Mouse (Mus musculus): ENCODE results near the gene Pou2f2.

Gene Pou2f2

DNA sequence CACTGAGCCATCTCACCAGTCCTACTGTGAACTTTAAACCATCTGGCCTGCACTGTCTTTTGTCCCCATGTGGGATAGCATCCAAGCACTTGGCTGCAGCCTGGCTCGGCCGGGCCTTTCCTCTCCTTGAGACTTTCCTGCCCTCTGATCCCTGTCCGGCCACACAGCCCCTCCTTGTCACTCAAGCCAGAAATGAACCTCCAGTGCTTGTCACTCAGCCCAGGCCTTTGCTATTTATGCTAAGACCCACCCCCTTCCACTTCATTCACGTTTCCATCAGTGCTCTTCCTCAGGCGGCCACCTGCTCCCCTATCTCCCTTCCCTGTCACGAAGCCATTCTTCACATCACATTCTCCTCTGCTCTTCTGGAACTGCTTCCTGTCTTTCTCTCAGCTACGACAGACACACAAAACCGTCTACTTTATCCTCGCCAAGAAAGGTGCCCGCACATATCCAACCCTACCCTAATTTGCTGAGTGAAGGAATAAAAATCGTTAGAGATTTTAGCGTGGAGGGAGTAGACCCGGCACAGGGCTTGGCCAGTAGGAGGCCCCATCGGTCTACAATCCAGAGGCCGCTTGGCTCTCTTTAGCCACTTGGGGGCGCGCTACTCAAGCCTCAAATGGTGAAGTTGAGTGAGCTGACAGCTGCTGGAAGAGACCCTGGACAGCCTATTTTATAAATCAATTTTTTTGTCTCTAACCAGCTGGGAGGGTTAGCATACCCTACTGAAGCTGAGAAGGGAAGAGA, 73.9 kb downstream of the Pou2f2 start:
- peak; percentile 93 for DNase-seq (ENCODE audit: low read depth, low spot score)

DNA sequence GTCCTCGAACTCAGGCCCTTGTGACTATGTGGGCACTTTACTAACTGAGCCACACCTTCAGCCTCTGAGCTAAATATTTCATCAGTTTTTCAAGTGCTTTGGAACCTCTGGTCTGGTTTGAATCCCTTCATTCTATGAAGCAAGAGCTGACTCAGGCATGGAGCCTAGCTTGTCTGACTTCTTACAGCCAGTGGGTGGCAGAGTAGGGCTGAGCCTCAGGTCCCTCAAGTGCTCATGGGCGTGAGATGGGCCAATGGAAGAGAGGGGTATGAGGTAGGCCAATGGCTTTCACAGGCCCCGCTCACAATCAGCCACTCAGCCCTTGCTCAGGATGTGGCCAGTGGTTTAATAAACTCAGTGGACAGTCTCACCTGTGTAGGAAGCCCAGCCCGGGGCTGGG, 79.9 kb downstream of the Pou2f2 start:
- no peak for DNase-seq (ENCODE audit: low read depth, low spot score)

DNA sequence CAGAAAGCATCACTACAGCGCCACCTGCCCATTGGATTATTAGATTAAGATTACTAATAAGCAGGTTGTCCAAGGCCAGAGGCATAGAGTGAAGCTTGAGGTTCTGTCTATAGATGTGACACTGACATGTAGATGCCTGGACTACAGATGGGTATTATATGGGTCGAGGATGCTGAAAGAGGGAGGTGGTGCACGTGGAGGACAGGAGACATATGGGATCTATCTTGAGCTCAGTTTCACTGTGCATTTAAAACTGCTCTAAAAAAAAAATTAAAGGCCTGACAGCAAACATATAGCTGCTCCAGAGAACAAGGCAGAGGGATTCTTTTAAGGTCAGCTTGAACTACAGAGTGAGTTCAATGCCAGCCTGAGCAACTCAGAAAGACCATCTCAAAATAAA, 81.4 kb downstream of the Pou2f2 start:
- no peak for DNase-seq (ENCODE audit: low read depth, low spot score)

DNA sequence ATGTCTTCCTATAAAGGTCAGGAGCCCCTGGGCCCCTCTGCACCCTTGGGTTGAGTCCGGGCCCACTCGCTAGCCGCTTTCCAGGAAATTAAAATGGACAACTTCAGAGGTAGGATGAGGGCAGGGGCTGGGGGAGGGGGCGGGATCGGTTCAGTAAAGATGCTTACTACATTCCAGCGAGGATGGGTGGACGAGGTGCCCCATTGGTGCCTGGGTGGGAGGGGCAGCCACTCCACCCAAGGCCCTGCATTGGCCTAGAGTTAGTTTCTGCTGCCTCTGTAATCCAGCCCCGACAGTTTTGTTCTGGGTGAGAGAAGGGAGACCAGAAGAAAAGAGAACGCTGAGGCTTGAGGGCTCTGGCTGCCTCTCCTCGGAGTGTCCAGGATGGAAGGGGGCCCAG, 89.7 kb downstream of the Pou2f2 start:
- DNase-seq (ENCODE audit: low read depth, low spot score): no peak

DNA sequence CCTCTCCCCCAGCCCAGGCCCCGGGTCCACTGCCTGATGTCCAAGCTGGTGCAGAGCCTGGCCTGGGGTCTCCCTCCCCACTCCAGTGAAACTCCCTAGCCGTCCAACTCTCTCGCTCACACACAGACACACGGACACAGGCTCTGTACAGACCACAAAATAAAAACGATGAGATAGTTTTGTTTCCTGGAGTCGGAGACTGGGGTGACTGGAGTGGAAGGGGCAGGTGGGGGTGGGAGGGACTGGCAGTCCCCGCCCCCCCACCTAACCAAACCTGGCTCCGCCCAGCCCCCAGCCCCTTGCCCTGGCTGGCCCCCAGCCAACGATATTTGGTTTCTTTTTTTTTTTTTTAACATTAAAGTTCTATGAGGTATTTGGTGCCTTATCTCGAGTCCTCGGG, 90.6 kb downstream of the Pou2f2 start:
- no peak for DNase-seq (ENCODE audit: low read depth, low spot score)

GRCm38 (mm10) chr7:25088531-25088930, 91.0 kb downstream of the Pou2f2 start:
- no peak for DNase-seq (ENCODE audit: low read depth, low spot score)

DNA sequence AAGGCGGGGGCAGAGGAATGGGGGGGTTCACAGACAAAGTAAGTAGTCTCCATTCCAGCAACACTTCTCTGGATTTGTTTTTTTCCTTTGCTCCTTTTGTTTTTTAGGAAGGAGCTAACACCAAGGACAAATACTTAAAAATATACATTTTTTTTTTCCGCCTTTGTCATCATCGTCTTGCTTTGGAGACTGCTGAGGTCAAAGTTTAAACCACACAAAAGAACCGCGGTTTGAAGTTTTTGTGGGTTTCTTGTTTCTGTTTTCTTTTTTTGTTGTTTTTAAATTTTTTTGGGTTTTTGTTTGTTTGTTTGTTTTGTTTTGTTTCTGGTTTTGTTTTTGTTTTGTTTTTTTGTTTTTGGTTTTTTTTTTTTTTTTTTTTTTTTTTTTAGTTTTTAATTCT, 91.6 kb downstream of the Pou2f2 start:
- no peak for DNase-seq (ENCODE audit: low read depth, low spot score)

- DNase-seq (ENCODE audit: low read depth, low spot score): no peak
Measured at GRCm38 (mm10) chr7:25087256-25087912, 92.1 kb downstream of the Pou2f2 start.

DNA sequence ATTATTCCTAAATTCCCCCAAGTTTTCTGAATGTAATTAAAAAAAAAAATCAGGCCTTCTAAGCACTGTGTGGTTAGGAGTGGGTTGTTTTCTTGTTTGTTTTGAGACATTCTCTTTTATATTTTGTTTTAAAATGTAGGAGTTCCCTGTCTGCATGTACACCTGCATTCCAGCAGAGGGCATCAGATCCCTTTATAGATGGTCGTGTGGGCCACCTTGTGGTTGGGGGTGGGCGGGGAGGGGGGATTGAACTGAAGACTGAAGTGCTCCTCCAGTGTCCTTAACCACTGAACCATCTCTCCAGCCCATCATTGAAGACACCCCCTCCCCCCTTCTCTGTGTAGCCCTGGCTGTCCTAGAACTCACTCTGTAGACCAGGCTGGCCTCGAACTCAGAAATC, 92.9 kb downstream of the Pou2f2 start:
- DNase-seq (ENCODE audit: low read depth, low spot score): peak; percentile 48

DNA sequence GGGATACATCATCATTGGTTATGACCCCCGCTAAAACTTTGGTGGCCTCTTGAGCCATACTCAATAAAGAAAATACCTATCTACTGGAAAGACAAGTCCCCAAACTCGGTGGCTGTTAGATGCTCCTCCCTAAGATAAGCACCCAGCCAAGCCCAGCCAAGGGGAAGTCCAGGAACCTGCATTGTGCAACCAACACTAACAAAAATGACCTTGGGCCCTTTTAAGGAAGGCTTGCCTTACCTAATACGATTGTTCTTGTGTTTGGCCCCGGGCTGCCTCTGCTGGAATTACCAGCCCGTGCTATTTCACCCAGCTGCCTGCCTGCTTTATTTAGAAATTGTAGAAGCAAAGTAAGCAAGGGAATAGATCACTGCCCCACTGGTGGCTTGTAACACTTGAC, 94.9 kb downstream of the Pou2f2 start:
- peak; percentile 43 for DNase-seq (ENCODE audit: low read depth, low spot score)

DNA sequence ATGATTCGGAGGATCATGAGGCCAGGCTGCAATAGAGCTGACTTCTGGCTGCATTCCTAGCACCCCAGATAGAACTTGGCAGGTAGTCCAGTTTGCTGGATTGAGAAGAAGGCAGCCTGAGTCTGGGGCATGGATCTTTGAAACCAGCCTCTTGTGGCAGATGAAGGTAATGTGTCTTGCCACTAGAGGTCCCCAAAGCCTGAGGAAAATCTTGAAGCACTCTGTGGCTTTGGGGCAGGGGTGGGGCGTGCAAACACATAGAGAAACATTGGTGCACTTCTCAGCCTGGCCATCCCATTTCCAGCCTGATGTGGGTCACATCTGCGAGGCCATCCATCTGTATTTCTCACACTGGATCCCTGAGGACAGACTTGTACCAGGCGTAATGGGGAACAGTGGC, 97.0 kb downstream of the Pou2f2 start:
- DNase-seq (ENCODE audit: low read depth, low spot score): peak; percentile 69

GRCm38 (mm10) chr7:25080431-25080830, 99.1 kb downstream of the Pou2f2 start:
- no peak for DNase-seq (ENCODE audit: low read depth, low spot score)

DNA sequence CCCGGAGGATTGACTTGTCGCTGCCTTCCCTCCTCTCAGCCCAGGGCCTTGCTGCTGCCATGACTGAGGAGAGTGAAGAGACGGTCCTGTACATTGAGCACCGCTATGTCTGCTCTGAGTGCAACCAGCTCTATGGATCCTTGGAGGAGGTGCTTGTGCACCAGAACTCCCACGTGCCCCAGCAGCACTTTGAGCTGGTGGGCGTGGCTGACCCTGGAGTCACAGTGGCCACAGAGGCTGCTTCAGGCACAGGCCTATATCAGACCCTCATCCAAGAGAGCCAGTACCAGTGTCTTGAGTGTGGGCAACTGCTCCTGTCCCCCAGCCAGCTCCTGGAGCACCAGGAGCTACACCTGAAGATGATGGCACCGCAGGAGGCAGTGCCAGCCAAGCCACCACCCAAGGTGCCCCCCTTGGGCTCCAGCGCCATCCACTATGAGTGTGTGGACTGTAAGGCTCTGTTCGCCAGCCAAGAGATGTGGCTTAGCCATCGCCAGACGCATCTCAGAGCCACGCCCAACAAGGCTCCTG, 100.0 kb downstream of the Pou2f2 start:
- no peak for DNase-seq (ENCODE audit: low read depth, low spot score)

DNA sequence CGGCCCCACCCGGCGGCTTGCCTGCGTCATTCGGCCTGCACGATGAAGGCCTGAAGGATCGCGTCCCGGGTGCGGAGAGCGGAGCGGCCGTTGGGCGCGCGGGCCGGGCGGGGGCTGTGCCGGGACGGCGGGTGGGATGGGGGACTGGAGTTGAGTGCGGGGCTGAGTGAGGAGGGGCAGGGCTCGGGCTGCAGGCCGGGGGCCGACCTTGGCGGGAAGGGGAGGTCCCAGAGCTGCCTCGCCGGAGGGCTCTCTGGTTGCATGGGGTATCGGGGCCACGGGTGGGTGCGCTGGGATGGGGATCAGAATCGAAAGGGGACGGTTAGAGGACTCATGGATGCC, 102.1 kb downstream of the Pou2f2 start:
- no peak for DNase-seq (ENCODE audit: low read depth, low spot score)

DNA sequence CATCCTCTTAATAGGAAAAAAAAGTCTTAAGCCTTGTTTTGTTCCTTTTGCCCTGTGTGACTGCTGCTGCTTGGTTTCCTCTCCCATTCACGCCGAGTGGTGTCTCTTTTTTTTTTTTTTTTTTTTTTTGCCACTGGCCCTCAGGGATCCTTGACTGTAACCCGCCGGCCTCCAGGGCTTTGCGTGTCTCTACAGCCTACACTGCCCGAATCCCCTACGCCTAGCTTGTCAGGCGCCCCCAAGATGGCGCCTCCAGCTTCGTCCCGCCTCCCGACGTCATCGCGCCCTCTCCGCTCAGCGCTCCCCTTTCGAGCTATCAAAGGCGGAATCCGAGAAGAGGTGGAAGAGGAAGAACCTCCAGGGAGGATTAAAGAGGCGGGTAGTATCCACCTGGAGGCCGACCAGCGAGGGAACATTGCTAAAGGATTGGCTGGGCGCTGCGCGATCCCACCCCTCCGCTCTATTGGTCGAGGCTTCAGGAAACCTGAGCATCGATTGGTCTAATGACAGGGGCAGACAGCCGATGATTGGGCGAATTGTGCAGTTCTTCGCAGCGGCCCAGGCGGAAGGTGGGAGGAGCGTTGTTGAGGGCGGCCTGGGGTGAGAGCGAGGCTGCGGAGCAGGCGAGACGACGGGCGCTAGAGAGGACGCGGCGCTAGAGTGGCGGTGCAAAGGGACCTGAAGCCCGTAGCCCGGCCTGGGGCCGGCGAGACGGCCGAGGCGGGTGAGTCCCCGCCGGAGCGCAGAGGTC, 102.7 kb downstream of the Pou2f2 start:
- DNase-seq (ENCODE audit: low read depth, low spot score): peak; percentile 99

DNA sequence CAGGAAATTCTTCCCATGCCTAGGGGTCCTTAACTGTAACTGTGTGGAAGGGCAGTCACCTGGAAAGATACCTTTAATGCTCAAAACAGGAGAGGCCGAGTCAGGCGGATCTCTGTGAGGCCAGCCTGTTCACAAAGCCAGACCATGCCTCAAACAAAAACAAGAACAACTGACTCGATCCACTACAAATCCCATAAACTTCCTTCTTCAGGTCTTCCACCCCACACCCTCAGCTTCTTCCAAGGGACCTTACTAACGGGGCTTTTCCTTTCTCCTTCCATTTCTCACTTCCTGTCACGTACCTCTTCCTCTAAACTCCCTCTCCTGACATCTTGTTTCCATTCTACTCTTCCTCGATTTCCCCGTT, 103.2 kb downstream of the Pou2f2 start:
- DNase-seq (ENCODE audit: low read depth, low spot score): no peak

DNA sequence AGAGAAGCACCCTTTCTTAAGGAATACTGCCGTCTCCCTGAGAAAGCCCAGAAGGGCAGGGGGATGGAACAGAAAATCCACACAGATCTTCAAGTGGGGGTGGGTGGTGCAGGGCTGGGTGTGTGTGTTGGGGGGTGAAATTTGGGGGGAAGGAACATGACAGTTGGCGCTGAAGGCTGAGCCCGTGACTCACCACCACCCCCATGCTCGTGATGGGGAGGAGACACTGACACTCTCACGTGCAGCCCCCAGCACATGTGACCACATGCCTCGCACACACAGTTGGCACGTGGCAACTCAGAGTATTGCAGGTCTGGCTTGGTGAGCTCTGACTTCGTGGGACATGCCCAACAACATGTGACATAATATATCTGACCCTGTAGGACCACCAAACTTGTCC, 105.6 kb downstream of the Pou2f2 start:
- DNase-seq (ENCODE audit: low read depth, low spot score): no peak

DNA sequence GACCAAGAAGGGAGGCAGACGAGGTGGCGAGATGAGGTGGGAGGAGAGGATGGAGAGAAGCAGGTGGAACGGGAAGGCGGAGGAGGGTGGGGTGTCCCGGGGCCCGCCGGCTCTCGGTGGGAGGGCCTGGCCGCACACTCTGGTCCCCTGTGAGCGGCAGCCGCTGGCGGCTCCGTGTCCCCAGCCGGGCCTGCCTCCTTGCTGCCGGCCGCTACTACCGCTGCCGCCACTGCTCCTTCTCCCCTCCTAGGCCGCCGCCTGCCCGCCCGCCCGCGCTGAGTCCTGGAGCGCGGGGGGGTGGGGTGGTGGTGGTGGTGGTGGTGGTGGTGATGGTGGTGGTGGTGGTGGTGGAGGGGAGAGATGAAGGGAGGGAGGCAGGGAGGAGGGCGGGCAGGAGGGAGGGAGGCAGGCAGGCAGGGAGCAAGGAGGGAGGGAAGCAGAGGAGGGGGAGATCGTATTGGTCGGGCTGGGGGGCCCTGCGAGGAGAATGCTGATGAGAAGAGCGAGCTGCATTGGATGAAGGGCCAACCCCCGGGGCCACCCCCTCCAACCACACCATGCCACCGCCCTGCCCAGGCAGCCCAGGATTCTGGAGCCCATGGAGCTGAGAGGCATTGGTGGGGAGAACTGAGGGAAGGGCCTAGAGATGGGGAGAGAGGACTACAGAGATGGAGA, 106.7 kb downstream of the Pou2f2 start:
- no peak for DNase-seq (ENCODE audit: low read depth, low spot score)

DNA sequence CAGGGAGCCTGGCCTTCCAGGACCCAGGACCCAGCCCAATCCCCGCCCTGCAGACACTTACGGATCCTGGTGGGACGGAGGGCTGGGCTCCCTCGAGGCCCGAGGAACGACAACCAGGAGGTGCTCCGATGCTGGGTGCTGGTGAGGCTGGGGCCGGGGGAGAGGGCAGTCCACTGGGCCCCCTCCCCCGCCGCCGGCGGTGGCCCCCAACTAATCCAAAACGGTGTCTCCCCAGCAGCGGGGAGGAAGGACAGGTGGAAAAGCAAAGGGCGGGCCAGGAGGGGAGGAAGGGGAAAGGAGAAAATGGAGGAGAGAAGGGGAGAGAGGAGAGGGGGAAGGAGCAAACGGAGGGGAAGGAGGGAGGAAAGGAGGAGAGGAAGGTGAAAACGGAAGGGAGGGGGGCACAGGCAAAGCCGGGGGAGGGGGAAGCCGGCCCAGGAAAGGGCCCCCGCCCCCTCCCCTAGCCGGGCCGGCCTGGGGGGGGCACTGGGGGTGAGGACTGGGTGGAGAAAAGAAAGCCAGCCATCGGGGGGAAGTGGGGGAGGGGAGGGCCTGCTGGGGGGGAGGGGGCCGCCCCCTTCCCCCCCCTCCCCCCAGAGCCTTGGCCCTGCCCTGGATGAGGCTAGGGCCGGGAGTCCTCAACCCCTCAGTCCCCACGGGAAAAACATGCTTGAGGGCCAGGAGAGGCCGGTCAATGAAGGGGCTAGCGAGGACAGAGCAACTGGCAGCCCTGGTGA, 107.4 kb downstream of the Pou2f2 start, which contains the start of the genes Grik5 and Zfp574:
Gene Grik5 (minus strand): TSS at position 368 of the 737 bp plus-strand sequence.
Gene Zfp574 (plus strand): TSS at position 589 of the 737 bp plus-strand sequence.
- DNase-seq (ENCODE audit: low read depth, low spot score): no peak

- no peak for DNase-seq (ENCODE audit: low read depth, low spot score)
Measured at GRCm38 (mm10) chr7:25068724-25069123, 110.8 kb downstream of the Pou2f2 start.
